Mouse (Mus musculus): ENCODE data around the gene Gm17349.

DNA sequence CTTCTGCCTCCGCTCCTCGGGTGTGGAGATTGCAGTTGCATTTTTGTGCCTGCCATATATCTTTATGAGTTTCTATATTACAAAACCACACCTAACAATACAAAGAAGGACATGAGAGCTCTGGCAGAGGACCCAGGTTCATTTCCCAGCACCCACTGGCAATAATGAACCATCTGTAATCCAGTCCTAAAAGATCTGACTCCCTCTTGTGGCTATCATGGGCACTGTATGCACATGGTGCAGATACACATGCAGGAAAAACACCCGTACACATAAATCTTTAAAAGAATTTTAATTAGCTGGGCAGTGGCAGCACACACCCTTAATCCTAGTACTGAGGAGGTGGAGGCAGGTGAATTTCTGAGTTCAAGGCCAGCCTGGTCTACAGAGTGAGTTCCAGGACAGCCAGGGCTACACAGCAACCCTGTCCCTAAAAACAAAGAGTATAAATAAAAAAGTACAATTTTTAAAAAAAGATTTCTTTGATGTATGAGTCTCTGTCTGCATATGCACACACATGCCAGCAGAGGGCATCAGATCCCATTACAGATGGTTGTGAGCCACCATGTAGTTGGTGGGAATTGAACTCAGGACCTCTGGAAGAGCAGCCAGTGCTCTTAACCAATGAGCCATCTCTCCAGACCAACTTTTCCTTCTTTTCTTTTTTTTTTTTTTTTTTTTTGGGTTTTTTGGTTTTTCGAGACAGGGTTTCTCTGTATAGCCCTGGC, 23.9 kb upstream of the Gm17349 start:
- TF ChIP-seq POLR2A (IDR thresholded peaks at IDR 0.05; ENCODE audit: control insufficient read depth, low read depth, low read length) (no peak), CTCF (IDR thresholded peaks at IDR 0.05; ENCODE audit: control insufficient read depth, insufficient read depth, insufficient replicate concordance, low read depth, low read length) (no peak)

Measured in testis, adult 2 months (tissue).